Mouse (Mus musculus) kidney, postnatal 14 days (tissue): ENCODE data around the gene Gm29797.

Source experiments
- DNase-seq: peaks from one replicate; pipeline ENCODE4 v3.0.0; 2022; ENCODE audit warnings: mixed read lengths

Gene Gm29797

GRCm38 (mm10) chr2:181656734-181657133, at the start of gene Gm29797:
Gm29797 (plus strand) TSS chr2:181657034.
- DNase-seq = no peak

GRCm38 (mm10) chr2:181618761-181619495, 37.9 kb upstream of the Gm29797 start:
- DNase-seq = no peak

GRCm38 (mm10) chr2:181623401-181623800, 33.4 kb upstream of the Gm29797 start:
- DNase-seq = peak; percentile 43

DNA sequence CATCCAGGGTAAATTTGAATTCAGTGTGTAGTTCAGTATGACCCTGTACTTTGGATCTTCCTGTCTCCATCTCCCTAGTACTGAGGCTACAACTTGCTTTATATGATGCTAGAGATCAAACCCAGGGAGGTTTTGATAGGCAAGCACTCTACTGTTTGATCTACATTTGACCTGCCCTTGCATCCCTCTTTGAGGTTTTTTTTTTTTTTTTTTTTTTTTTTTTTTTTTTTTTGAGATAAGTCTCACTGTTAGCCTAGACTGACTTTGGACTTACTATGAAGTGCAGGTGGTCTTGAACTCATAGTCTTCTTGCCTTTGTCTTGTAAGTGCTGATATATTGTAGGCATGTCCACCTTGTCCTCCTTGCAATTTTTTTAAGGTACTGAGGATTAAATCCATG, 28.4 kb upstream of the Gm29797 start:
- no peak for DNase-seq

DNA sequence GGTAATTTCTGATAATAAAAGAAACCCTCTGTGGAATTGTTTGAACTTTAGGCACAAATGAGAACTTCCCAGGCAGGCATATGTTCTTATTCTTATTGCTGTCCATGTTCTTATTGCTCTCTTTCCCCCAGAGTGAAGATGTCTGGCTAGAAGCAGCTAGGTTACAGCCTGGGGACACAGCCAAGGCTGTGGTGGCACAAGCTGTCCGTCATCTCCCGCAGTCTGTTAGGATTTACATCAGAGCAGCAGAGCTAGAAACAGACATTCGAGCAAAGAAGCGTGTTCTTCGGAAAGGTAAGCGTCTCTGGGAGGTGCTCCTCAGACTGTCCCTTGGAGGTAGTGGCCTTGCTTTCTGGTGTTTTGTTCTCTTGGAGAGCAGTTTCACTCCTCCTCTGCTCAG, 24.2 kb upstream of the Gm29797 start:
- no peak for DNase-seq

DNA sequence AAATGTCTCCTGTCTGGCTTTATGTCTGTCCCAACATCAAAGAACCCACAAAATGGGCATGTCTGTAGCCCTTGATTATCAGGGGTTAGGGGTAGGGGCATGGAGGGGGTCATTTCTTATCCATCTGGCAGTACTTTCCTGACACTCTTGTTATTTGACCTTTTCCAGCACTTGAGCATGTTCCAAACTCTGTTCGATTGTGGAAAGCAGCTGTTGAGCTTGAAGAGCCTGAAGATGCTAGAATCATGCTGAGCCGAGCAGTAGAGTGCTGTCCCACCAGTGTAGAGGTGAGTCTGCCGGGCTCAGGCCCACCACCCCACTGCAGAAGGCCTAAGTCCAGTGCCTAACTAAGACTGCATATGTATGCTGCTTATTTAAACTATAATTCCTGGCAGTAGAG, 21.0 kb upstream of the Gm29797 start:
- no peak for DNase-seq

DNA sequence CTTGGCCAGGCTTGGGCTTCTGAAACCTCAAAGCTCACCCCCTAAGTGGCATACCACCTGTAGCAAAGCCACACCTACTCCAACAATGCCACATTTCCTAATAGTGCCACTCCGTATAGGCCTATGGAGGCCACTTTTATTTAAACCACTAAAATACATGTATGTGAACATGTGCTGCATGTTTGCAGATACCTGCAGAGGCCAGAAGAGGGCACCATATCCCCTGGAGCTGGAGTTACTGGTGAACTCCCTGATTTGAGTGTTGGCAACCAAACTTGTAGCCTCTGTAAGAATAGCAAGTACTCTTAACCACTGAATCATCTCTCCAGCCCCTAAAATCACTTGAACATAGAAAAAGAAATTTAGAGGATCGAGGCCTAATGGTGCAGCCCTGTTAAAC, 12.5 kb upstream of the Gm29797 start:
- peak; percentile 52 for DNase-seq

- no peak for DNase-seq
Observed at GRCm38 (mm10) chr2:181645666-181646065, 11.2 kb upstream of the Gm29797 start.

- DNase-seq = no peak
Observed at GRCm38 (mm10) chr2:181646626-181647472, 10.0 kb upstream of the Gm29797 start.

DNA sequence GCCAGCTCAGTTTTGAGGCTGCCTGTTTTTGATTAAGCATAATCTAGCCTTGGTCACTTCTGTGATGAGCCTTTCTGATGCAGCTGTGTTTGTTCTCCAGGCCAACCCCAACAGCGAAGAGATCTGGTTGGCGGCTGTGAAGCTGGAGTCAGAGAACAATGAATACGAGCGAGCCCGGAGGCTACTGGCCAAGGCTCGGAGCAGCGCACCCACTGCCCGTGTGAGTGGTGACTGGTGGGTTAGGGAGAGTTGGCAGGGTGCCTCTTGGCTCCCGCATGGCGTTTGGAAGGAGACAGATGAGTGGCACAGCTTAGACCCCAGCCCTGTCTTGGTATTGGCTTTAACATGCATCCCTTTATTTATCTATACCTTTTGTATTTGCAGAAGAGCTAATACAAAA, 7.9 kb upstream of the Gm29797 start:
- DNase-seq = no peak

GRCm38 (mm10) chr2:181653065-181653464, 3.8 kb upstream of the Gm29797 start:
- no peak for DNase-seq

DNA sequence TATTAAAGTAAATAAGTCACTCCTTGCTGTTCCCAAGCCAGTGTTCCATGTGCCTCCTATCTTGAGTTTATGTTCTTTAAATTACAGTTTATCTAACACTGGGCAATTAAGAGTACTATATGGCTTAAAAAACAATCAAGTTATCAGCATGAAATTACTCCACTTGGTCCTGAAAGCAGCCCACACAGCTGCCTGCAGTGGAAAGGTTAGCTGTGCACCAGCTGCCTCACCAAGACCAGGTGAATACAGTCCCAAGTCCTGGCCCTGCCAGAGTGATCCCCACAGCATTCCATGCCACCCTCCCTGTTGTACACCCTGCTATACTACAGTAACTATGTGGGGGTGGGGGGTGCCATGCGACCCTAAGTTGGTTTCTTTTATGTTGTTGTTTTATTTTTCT, 3.3 kb upstream of the Gm29797 start:
- DNase-seq = no peak

DNA sequence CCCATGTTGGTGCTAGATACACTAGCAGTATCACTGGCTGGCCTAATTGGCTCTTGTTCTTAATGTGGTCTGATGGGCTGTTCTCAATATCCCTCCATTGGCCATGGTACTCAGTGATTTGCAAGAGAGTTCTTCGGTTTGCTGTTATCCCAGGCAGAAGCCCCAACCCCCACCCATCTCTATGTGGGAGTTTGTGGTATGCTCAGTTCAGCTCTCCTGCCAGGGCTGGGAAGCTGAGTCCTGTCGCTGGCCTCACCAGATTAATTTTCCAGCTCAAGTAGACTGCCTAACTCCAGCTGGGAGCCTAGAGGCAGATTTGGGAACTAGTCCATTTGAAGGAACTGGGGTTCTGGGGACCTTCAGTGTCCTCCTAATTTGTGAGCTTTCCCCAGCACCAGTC, 607 bp downstream of the Gm29797 start:
- DNase-seq = no peak

DNA sequence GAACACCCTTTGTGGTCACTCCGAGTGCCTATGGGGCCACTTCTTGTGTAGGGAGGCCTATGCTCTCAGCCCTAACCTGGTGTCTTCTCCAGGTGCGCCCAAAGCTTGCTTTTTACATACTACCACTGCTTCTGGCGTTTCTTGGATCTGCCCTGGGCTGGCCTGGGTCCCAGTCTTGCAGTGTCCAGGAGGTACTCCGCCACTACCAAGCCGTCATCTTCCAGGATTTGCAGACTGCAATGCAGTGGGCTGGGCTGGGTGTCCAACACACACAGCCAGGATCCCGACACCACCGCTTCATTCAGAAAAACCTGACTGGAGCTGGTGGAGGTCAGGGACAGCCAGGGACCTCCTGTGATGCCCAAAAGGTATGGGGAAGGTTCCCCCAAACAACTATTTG, 1.7 kb downstream of the Gm29797 start:
- no peak for DNase-seq

GRCm38 (mm10) chr2:181658930-181659555, 2.2 kb downstream of the Gm29797 start:
- peak; percentile 80 for DNase-seq

DNA sequence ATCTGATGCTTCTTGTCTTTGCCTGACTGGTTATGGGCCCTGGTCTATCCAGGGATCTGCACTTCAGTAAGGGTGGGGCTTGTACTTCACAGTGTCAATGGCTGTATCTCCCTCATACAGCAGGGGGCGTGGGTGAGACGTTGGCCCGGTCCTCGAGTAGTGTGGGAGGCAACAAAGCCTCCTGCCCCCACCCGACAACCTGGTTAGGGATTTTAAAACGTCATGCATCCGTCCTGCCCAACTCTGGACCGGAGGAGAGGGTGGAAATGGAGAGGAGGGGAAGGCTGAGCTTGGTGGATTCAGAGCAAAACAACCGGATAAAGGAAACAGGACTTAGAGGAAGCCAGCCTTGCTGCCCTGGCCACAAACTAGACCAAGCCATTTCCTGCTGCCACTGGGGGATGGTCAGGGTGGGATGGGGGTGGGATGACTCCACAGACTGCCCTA, 2.8 kb downstream of the Gm29797 start:
- peak; percentile 92 for DNase-seq

DNA sequence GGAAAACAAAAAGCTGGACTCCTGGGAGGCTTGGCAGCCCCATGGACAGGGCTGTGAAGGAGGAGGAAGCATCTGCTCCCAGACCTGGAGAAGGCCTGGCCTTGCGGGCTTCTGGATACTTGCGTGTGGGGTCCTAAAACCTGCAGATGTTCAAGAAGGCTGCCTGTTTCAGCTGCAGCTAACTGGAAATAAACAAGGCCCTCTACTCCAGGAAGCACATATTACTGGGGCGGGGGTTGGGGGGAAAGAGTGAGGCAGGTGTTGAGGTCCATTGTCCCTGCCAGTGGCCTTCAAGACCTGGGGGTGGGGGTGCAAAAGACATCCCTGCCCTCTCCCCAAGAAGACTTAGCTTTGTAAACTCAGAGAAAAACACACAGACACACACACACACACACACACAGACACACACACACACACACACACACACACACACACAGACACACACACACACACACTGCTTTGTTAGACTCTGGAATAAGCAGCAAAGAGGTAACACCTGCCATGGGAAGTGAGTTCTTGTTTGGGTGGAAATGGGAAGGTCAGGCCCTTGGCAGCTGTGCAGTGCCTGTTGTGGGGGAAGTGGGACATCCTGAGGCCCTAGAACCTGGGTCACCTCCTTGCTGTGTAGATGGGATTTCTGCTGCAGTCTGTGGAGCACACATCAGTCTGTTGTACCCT, 5.9 kb downstream of the Gm29797 start:
- peak; percentile 69 for DNase-seq

DNA sequence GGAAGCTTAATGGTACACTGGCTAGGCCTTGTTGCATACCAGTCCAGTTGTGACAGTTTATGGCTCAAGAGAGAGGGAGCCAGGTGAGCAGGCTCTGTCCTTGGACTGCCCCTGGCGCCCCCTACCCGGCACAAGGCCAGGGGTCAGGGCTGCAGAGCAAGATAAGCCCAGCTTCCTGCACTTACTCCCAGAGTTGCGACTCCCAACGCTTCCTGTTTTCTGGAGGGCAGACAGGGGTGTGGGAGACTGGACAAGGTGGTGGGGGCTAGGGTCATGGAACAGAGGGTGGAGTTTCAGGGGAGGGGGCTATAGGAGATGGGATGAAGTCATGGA, 6.4 kb downstream of the Gm29797 start:
- DNase-seq = peak; percentile 79

GRCm38 (mm10) chr2:181670285-181670912, 13.6 kb downstream of the Gm29797 start:
- DNase-seq = peak; percentile 36

DNA sequence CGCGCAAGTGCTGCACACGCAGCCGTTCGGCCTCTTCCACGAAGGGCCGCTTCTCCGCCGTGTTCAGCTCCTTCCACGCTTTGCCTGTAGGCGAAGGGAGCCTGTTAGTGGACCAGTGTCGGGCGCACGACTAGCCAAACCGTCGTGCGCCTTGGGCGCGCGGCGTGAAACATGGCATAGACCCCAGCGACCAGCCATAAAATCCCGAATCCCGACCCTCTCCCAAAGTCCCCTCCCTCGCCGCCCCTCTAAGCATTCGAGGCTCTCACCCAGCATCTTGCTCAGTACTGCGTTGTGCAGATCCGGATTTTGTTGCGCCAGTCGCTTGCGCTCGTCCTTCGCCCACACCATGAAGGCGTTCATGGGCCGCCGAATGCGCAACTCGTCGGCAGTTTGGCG, 14.1 kb downstream of the Gm29797 start:
- DNase-seq = no peak

DNA sequence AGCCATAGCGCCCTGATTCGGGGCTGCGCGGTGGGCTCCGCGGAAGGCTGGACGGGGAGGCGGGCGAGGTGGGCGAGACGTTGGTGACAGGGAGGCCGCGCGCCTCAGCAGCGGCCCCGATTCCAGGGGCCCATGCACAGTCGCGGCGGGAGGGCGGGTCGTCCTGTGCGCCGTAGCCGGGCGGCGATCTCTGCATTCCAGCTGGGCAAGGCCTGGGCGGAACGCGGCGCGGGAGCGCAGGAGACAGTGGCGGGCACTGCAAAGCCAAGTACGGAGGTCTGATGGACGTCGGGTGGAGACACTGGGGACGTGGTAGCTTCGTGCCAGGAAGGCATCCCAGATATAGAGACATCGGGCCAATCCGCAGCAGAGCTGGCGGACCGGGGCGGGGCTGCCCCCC, 14.5 kb downstream of the Gm29797 start, which contains the start of gene Sox18:
Sox18 (minus strand) TSS at position 315 of the 400 bp plus-strand sequence.
- DNase-seq = peak; percentile 81

DNA sequence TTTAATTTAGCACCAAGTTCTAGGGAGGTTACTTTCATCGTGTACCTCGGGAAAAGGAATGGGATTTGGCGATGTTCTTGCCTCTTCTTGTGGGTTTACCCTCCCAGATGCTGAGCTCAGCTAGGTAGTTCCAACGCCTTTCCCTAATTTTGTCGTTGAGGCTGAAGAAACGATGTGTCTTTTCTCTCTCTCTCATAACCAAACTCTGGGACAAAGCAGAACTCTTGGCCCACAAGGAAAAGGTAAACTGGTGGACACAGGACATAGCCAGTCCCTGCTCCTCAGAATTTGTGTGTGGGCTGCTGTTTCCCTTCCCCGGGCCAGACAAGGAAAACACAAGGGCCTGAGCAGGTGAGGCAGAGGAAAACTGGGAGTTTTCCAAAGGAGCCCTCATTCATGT, 15.2 kb downstream of the Gm29797 start:
- no peak for DNase-seq

- DNase-seq = peak; percentile 15
Observed at GRCm38 (mm10) chr2:181673501-181673900, 16.7 kb downstream of the Gm29797 start.
